Mouse (Mus musculus) gastrocnemius, postnatal 36 days (tissue): Measurements from ENCODE around the gene H2-Aa. TPM values are rescaled to one million over a fixed set of nuclear protein-coding genes. Genes with fewer than 3 reads are reported as not detected.

ENCODE experiments used
- DNase-seq, 2 experiments: peaks; one replicate each; pipeline ENCODE4 v3.0.0; 2022
- intact Hi-C: fragments of 180-260 bp; cut with DNase I; formaldehyde crosslinking; loops from one replicate; pipeline ENCODE4 v1.15.1; 2025
- total RNA-seq, 2 experiments: library from RNA; stranded (reverse); gene quantifications; 2 replicates each; pipeline ENCODE4 v1.2.3; 2021

Gene H2-Aa
- total RNA-seq, 2 experiments from 2014 or later: 6.0 to 6.9 TPM

GRCm38 (mm10) chr17:34300691-34301566 is 13.3 kb upstream of the H2-Aa start:
- intact Hi-C loops: no loop called here
- DNase-seq: no peak

DNA sequence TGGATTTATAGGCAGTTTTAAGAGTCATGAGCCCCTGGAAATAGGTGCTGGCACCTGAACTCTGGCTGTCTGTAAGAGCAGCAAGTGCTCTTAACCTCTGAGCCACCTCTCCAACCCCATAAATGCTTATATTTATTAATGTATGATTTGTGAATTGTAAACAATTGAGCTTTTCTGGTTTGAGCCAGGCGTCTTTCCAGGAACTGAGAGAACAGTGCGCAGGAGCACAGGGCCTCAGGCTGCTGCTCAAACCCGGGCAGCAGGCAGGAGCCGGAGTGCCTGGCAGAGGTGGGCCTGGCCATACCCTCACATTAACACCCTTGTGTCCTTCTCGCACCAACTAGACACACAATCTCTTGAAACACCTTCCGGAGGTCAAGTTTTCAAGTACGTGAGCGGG is 12.4 kb upstream of the H2-Aa start:
- DNase-seq: no peak
- intact Hi-C loops: no loop called here

GRCm38 (mm10) chr17:34299356-34299755 is 11.7 kb upstream of the H2-Aa start:
- intact Hi-C loops: no loop called here

DNA sequence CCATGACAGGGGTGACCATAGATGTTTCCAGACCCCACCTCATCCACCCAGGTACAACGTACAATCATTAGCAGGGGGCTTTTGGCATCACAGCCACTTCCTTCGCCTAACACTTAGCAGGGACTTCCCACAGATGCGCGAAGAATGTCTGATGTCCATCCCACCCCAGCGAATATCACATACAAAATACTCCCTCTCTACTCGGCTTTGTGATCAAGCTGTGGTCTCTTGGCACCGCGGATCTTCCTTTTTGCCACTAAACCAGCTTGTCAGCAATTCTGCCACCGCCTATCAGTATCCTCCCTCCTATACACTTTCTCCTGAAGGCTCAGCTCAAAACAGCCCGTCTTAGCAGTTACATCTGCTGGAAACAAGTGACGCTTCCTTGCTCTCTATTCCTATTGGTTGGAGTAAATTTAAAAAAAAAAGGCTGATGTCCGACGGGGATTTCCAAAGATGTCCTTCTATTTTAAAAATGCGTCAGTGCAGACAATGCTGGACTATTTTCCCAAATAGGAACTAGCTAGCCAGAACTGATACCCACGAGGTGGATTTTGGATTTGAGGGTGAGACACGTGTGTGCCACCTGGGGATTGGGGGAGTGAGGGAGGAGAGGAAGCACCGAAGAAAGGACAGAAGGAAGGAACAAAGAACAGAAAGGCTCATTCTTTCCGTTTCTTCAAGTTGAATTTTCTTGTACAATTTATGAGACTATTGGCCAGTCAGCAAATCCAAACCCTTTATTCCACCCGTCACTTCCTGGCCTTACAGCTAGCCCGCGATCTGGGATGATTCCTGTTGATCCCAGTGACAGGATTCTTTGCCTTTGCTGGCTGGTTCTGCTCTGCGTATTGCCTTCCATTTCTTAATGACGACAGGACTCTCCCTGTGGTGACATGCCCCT is 8.5 kb upstream of the H2-Aa start:
- no peak for DNase-seq
- intact Hi-C loops: no loop called here

More at GRCm38 (mm10) chr17:34299356-34299755, 11.7 kb upstream of the H2-Aa start:
- DNase-seq: no peak

- no peak for DNase-seq
- intact Hi-C loops: no loop called here
Observed at GRCm38 (mm10) chr17:34295307-34295706, 7.7 kb upstream of the H2-Aa start.

DNA sequence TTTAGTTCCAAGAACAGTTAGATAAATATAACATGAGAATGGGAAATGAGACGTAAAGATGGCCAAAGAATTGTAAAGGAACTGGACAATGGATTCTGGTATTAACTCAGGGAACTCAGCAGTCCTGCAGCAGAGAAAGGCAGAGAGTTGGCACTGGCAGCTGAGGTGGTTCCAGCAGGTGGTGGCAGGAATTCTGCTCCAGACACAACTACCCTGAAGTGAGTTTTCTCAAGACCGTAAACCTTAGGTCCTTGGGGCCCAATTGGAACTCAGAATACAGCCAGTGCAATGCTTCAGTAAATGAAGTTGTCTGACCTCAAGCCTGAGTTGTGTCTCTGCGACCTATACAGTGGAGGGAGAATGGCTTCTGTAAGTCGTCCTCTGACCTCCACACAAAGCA is 6.6 kb upstream of the H2-Aa start:
- no peak for DNase-seq
- intact Hi-C loops: no loop called here

GRCm38 (mm10) chr17:34293533-34293932 is 5.9 kb upstream of the H2-Aa start:
- intact Hi-C loops: no loop called here
- no peak for DNase-seq

DNA sequence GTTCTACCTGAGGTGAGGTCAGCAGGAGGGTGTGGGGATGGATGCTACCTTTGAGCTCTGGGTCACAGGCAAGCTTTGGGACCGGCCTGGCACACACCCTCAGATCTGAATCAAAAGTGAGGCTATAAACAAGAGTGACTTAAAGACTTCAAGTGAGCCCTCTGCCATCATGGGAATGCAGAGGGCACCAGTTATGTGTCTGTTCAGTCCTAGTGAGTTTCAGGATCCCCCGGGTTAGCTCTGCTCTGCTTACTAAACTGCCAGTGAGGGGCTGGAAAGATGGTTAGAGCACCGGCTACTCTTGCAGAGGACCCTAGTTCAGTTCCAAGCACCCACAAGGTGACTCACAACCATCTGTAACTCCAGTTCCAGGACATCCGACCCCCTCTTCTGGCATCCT is 4.9 kb upstream of the H2-Aa start:
- intact Hi-C loops: no loop called here
- DNase-seq: no peak

GRCm38 (mm10) chr17:34291609-34292008 is 4.0 kb upstream of the H2-Aa start:
- intact Hi-C loops: no loop called here
- DNase-seq: peak; percentile 59 to 72

GRCm38 (mm10) chr17:34288131-34288530 is 508 bp upstream of the H2-Aa start:
- intact Hi-C loops: no loop called here
- no peak for DNase-seq

DNA sequence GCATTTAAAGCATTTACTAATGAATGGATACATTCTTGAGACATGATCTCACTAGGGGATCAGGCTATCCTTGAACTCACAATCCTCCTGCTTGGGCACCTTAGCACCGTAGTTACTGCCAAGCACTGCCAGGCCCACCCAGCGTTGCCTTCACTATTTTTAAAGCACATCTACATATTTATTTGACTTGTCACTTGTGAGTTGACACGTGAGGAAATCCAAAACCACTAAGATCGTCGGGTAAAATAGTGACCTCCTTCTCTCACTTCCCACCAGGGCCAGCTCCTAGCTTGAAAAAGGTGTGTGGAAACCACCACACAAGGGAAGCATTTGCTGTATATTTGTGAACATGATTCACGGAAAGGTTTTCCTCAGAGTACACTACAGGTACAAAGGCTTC is 624 bp downstream of the H2-Aa start:
- DNase-seq: no peak
- intact Hi-C loops: no loop called here

- DNase-seq: no peak
- intact Hi-C loops: no loop called here
Observed at GRCm38 (mm10) chr17:34286501-34286900, 1.1 kb downstream of the H2-Aa start.

DNA sequence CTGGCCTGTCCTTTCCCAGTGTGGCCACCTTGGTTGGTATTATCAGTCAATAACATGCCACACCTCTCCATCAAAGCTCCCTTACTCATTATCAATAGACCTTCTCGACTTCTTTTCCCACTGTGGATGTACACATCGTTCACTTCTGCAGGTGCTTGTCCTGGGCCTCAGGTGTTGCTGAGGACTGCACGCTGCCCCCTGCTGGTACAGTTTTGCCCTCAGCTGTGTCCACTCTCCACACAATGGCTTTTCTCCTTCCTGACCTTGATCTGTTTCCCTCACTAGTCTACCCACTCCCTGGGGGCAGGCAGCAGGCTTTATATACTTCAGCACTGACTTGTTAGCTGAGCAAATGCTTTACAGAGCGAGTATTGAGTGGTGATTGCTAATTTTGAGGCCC is 1.8 kb downstream of the H2-Aa start:
- intact Hi-C loops: no loop called here
- no peak for DNase-seq

GRCm38 (mm10) chr17:34285371-34285770 is 2.3 kb downstream of the H2-Aa start:
- intact Hi-C loops: no loop called here
- DNase-seq: no peak

GRCm38 (mm10) chr17:34281836-34282235 is 5.8 kb downstream of the H2-Aa start:
- intact Hi-C loops: no loop called here
- DNase-seq: no peak

GRCm38 (mm10) chr17:34280499-34281038 is 7.1 kb downstream of the H2-Aa start:
- no peak for DNase-seq
- intact Hi-C loops: no loop called here

DNA sequence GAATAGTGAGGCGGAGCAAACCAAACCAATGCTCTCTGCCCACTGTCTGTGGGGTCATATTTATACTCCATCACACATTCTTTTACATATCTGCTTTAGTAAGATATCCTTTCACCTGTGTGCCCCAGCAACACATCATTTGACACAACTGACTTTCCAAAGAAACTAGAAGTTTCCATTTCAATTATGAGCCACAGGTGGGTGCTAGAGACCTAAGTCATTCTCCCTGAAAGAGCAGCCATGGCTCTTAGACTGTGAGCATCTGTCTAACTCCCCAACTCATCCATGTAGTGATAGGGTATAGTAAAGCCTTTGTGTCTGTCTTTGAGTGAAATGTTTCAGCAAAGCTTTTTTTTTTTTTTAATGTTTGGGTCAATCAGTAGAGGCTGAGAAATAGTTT is 15.5 kb downstream of the H2-Aa start:
- no peak for DNase-seq
- intact Hi-C loops: no loop called here

- intact Hi-C loops: no loop called here
Observed at GRCm38 (mm10) chr17:34270940-34271339, 16.7 kb downstream of the H2-Aa start.

GRCm38 (mm10) chr17:34270230-34270629 is 17.4 kb downstream of the H2-Aa start:
- no peak for DNase-seq
- intact Hi-C loops: no loop called here

More at GRCm38 (mm10) chr17:34270940-34271339, 16.7 kb downstream of the H2-Aa start:
- no peak for DNase-seq

GRCm38 (mm10) chr17:34269817-34270216 is 17.8 kb downstream of the H2-Aa start:
- DNase-seq: no peak
- intact Hi-C loops: no loop called here

DNA sequence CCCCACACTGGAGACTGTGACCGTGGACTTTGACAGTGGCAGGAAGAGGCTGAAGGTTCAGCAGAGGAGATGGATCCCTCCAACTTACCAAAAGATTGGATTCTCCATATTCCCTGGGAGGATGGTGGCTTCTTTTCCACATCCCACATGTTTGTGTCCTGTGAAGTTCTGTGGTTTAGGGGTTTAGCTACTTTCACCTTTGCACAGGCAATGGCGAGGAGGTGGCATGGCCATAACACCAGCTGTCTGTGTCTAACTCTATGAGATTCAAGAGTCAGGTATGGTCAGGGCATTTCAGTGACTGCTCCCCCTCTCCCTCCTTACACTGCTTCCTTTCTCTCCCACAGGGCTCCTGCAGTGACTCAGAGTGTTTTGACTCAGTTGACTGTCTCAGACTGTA is 18.9 kb downstream of the H2-Aa start:
- DNase-seq: no peak
- intact Hi-C loops: no loop called here
